Comparison of ENCODE assay signal across 8 mouse cellular contexts in genomic region chr11:121703619-121704215, GRCm38 (mm10). TPM values are rescaled to one million over a fixed set of nuclear protein-coding genes. Genes with fewer than 3 reads are reported as not detected.
DNase-seq lines count a peak whose midpoint lies in the region; ATAC-seq and TF ChIP-seq lines count a peak whose summit lies in the region.

No protein-coding gene starts in this region.

- peak overlapping the region; percentile 52 for H3K4me3 ChIP-seq in erythroblast, embryonic 14.5 days (replicated peaks)
- H3K4me3 ChIP-seq in thymus, adult 2 months (ENCODE audit: control insufficient read depth, insufficient read depth, low read length), result peak overlapping the region; percentile 41
- H3K4me3 ChIP-seq in heart, embryonic 15.5 days, result peak overlapping the region; percentile 90
- peak overlapping the region; percentile 68 for H3K4me3 ChIP-seq in myocyte

- no peak overlapping the region for H3K27ac ChIP-seq in thymus, adult 2 months (ENCODE audit: control insufficient read depth, insufficient read depth, low read length)
- 0 out of 2 replicates have a peak overlapping the region, but pooled peaks have one; percentile 86 for H3K27ac ChIP-seq in heart, embryonic 15.5 days

- peaks cover 58% of the 10 kb centered on the region for H3K27me3 ChIP-seq in erythroblast, embryonic 14.5 days (ENCODE audit: control insufficient read depth)
- peaks cover 15% of the 10 kb centered on the region; the same call in 1 of the 2 replicates for H3K27me3 ChIP-seq in thymus, adult 2 months (ENCODE audit: control insufficient read depth, insufficient read depth, low read length)
- H3K27me3 ChIP-seq in heart, embryonic 15.5 days, result peaks cover 3% of the 10 kb centered on the region; the same call in 1 of the 2 replicates
- H3K27me3 ChIP-seq in myocyte (ENCODE audit: control insufficient read depth, insufficient read depth, insufficient read length), result no peaks in the 10 kb centered on the region

- peaks cover 14% of the 10 kb centered on the region for H3K4me1 ChIP-seq in erythroblast, embryonic 14.5 days (ENCODE audit: control insufficient read depth)
- H3K4me1 ChIP-seq in thymus, adult 2 months (replicated peaks; ENCODE audit: control insufficient read depth, insufficient read depth, low read length), result peaks cover 37% of the 10 kb centered on the region
- peaks cover 19% of the 10 kb centered on the region for H3K4me1 ChIP-seq in heart, embryonic 15.5 days (replicated peaks)

- peaks cover 31% of the 10 kb centered on the region for H3K79me2 ChIP-seq in myocyte (ENCODE audit: control insufficient read depth, insufficient read depth)

- WGBS in thymus, adult 2 months, result 19% methylated on average over 16 of the region's 16 CpGs
- 16% methylated on average over 16 of the region's 16 CpGs for WGBS in heart, embryonic 15.5 days

- DNase-seq in thymus, adult 2 months, result no peak
- DNase-seq in thymus, postnatal 10 days (ENCODE audit: low spot score in 2 of 2), result no peak
- DNase-seq in kidney, postnatal 36 days, result peak; percentile 51 to 62
- no peak for DNase-seq in spleen, postnatal 14 days (ENCODE audit: low spot score in 2 of 2)

- 0 out of 2 replicates have a peak, but pooled peaks have one; percentile 2 for TF ChIP-seq CTCF in thymus, adult 2 months (IDR thresholded peaks at IDR 0.05; ENCODE audit: borderline replicate concordance, control insufficient read depth, extremely low read depth, insufficient read depth, low read length, poor library complexity)

- TF ChIP-seq POLR2A in thymus, adult 2 months (IDR thresholded peaks at IDR 0.05; ENCODE audit: control insufficient read depth, extremely low read depth, insufficient read depth, low read length, poor library complexity), result no peak
- TF ChIP-seq POLR2A in myocyte (IDR thresholded peaks at IDR 0.05; ENCODE audit: insufficient read length, low read depth), result no peak

- peak overlapping the region; percentile 36 for H3ac ChIP-seq in myocyte (ENCODE audit: control insufficient read depth, insufficient read length)

- no peaks in the 10 kb centered on the region; the same call in 1 of the 2 replicates for H3K9me3 ChIP-seq in erythroblast, embryonic 14.5 days (ENCODE audit: control insufficient read depth, low read length)
- no peaks in the 10 kb centered on the region for H3K9me3 ChIP-seq in heart, embryonic 15.5 days (replicated peaks)

- H3K36me3 ChIP-seq in erythroblast, embryonic 14.5 days (ENCODE audit: control insufficient read depth), result no peaks in the 10 kb centered on the region
- no peaks in the 10 kb centered on the region for H3K36me3 ChIP-seq in thymus, adult 2 months (ENCODE audit: control insufficient read depth, insufficient read depth, low read length)
- no peaks in the 10 kb centered on the region for H3K36me3 ChIP-seq in heart, embryonic 15.5 days
- H3K36me3 ChIP-seq in myocyte (ENCODE audit: control insufficient read depth, insufficient read depth), result no peaks in the 10 kb centered on the region

- ATAC-seq in erythroblast, adult 5-6 weeks (replicated peaks; ENCODE audit: low FRiP score, poor library complexity, severe bottlenecking), result no peak
- no peak for ATAC-seq in heart, embryonic 15.5 days (replicated peaks; ENCODE audit: insufficient number of reproducible peaks, insufficient read depth, low FRiP score, low read depth)

- peak overlapping the region; percentile 79 for H3K9ac ChIP-seq in heart, embryonic 15.5 days

- H3K4me2 ChIP-seq in heart, embryonic 15.5 days, result peak overlapping the region; percentile 95
- peak overlapping the region; percentile 89 for H3K4me2 ChIP-seq in myocyte (ENCODE audit: low read depth)

TF ChIP-seq in myocyte, 11 proteins besides CTCF, POLR2A, EP300 and RAD21:
- TF ChIP-seq SRF (IDR thresholded peaks at IDR 0.05; ENCODE audit: control insufficient read depth, insufficient read length, low read depth) (no peak), MAX (IDR thresholded peaks at IDR 0.05; ENCODE audit: low read depth) (no peak), TCF12 (IDR thresholded peaks at IDR 0.05; ENCODE audit: insufficient read depth, poor library complexity, severe bottlenecking) (no peak), TCF3 (IDR thresholded peaks at IDR 0.05; ENCODE audit: insufficient read length, low read depth) (no peak), POLR2AphosphoS2 (IDR thresholded peaks at IDR 0.05; ENCODE audit: insufficient read length, low read depth) (no peak), CEBPB (IDR thresholded peaks at IDR 0.05; ENCODE audit: insufficient read depth, poor library complexity, severe bottlenecking) (no peak), USF1 (IDR thresholded peaks at IDR 0.05; ENCODE audit: low read depth) (no peak), MYOG (IDR thresholded peaks at IDR 0.05; ENCODE audit: control insufficient read depth in 1 of 3, insufficient read depth in 1 of 3, insufficient read length in 2 of 3, low read depth in 2 of 3) (no peak), MYOD1 (IDR thresholded peaks at IDR 0.05; ENCODE audit: control insufficient read depth in 1 of 3, insufficient read length in 2 of 3, low read depth in 2 of 3) (no peak), E2F4 (IDR thresholded peaks at IDR 0.05; ENCODE audit: insufficient read depth) (no peak), REST (IDR thresholded peaks at IDR 0.05; ENCODE audit: insufficient read depth, insufficient read length) (no peak)

RNA-seq across cellular contexts. Expression of gene Metrnl, which starts 2.4 kb away (rescaled TPM):
- polyA plus RNA-seq in erythroblast, embryonic 14.5 days (2012), result 0.05 TPM in 1 of 2 replicates, not detected in the other
- total RNA-seq in erythroblast, adult 5-6 weeks (2015; ENCODE audit: low replicate concordance), result 2.3 and 10.9 TPM in 2 replicates
- 2.3 and 4.2 TPM in 2 replicates for total RNA-seq in erythroblast, adult 5-6 weeks (2017; ENCODE audit: low replicate concordance)
- polyA plus RNA-seq in thymus, adult 2 months (2012; rRNA removed), result 15.2 and 17.6 TPM in 2 replicates
- polyA plus RNA-seq in heart, embryonic 15.5 days (2015; fragmentation: Nextera tagmentation; extraction: Ambion mirVana), result 19.5 and 25.5 TPM in 2 replicates
- polyA plus RNA-seq in myocyte (2012; fragmentation: generic; extraction: Trizol), result 44.0 TPM

RNA-seq across cellular contexts. Expression of gene B3gntl1, which starts 30.8 kb away (rescaled TPM):
- polyA plus RNA-seq in erythroblast, embryonic 14.5 days (2012), result not detected in 2 replicates
- 0.63 and 0.77 TPM in 2 replicates for total RNA-seq in erythroblast, adult 5-6 weeks (2015; ENCODE audit: low replicate concordance)
- total RNA-seq in erythroblast, adult 5-6 weeks (2017; ENCODE audit: low replicate concordance), result 0.84 and 1.9 TPM in 2 replicates
- 6.8 and 8.2 TPM in 2 replicates for polyA plus RNA-seq in thymus, adult 2 months (2012; rRNA removed)
- 5.4 and 6.6 TPM in 2 replicates for polyA plus RNA-seq in heart, embryonic 15.5 days (2015; fragmentation: Nextera tagmentation; extraction: Ambion mirVana)
- 5.4 TPM for polyA plus RNA-seq in myocyte (2012; fragmentation: generic; extraction: Trizol)

Comparison
In these comparisons a context has a peak if more than half of its experiments do, and no peak if none do; other contexts are left out.
1. DNase-seq: peak in kidney, postnatal 36 days (2 of 2); none in thymus, adult 2 months (single experiment), thymus, postnatal 10 days (0 of 2) and spleen, postnatal 14 days (0 of 2).
2. RNA of gene Metrnl, which starts 2.4 kb away (polyA plus RNA-seq): 44.0 TPM in myocyte (single experiment), 19.5 to 25.5 TPM in heart, embryonic 15.5 days and 15.2 to 17.6 TPM in thymus, adult 2 months; 0.05 TPM in erythroblast, embryonic 14.5 days; every median in the first group is over 10 times any median in the second.
3. Peak in every context shown above with its lines, with median percentiles within 50 percentile points of each other: H3K4me3 ChIP-seq.